Comparison of ENCODE assay signal across 11 mouse cellular contexts in genomic region chr9:31145272-31145925, GRCm38 (mm10). TPM values are rescaled to one million over a fixed set of nuclear protein-coding genes. Genes with fewer than 3 reads are reported as not detected.
A peak's percentile ranks its signal among the peaks of the same experiment; 100 is the strongest.
DNase-seq lines count a peak whose midpoint lies in the region; ATAC-seq and TF ChIP-seq lines count a peak whose summit lies in the region.
"Had no signal": no experiment of that assay in that cellular context is flagged by ENCODE, and none has a peak within 500 bp of the region (broad histone marks: within the 10 kb centered on the region; RNA-seq: fewer than 3 reads in every experiment).

No protein-coding gene starts in this region.

- H3K4me2 ChIP-seq in heart, embryonic 14.5 days (ENCODE audit: low read length), result no peak overlapping the region
- H3K4me2 ChIP-seq in lung, postnatal 0 days (replicated peaks; ENCODE audit: low read depth, low read length), result no peak overlapping the region
- H3K4me2 ChIP-seq in intestine, embryonic 15.5 days (replicated peaks), result no peak overlapping the region
- no peak overlapping the region for H3K4me2 ChIP-seq in neural tube, embryonic 15.5 days
- H3K4me2 ChIP-seq: embryonic facial prominence, embryonic 15.5 days had no signal

- H3K27ac ChIP-seq in heart, embryonic 14.5 days (replicated peaks in 1 of 2; ENCODE audit: control insufficient read depth in 1 of 2, insufficient read depth in 1 of 2, low read depth in 2 of 2, low read length in 2 of 2), result peak overlapping the region; percentile 19 to 44; a peak in 2 of 4 replicates
- no peak overlapping the region for H3K27ac ChIP-seq in lung, postnatal 0 days (ENCODE audit: low read length)
- H3K27ac ChIP-seq in intestine, embryonic 15.5 days, result peak overlapping the region; percentile 62
- H3K27ac ChIP-seq in neural tube, embryonic 15.5 days (replicated peaks), result no peak overlapping the region
- H3K27ac ChIP-seq: embryonic facial prominence, embryonic 15.5 days had no signal

- H3K27me3 ChIP-seq in heart, embryonic 14.5 days (ENCODE audit: control insufficient read depth, insufficient read depth, low read length), result no peaks in the 10 kb centered on the region
- H3K27me3 ChIP-seq in lung, postnatal 0 days (replicated peaks; ENCODE audit: insufficient read depth, low read length), result no peaks in the 10 kb centered on the region
- no peaks in the 10 kb centered on the region for H3K27me3 ChIP-seq in intestine, embryonic 15.5 days (replicated peaks)
- H3K27me3 ChIP-seq in neural tube, embryonic 15.5 days (replicated peaks), result no peaks in the 10 kb centered on the region
- H3K27me3 ChIP-seq: embryonic facial prominence, embryonic 15.5 days had no signal

- no peak for TF ChIP-seq CTCF in lung, postnatal 0 days (IDR thresholded peaks at IDR 0.05)

- no peak overlapping the region for H3K4me3 ChIP-seq in heart, embryonic 14.5 days (ENCODE audit: control insufficient read depth in 1 of 2, insufficient read depth in 1 of 2, low read depth in 1 of 2, low read length in 2 of 2)
- H3K4me3 ChIP-seq in lung, postnatal 0 days (ENCODE audit: low read depth, low read length), result no peak overlapping the region
- H3K4me3 ChIP-seq in intestine, embryonic 15.5 days (replicated peaks), result no peak overlapping the region
- H3K4me3 ChIP-seq in neural tube, embryonic 15.5 days (replicated peaks), result no peak overlapping the region
- H3K4me3 ChIP-seq: embryonic facial prominence, embryonic 15.5 days had no signal

- ATAC-seq in heart, embryonic 14.5 days (ENCODE audit: insufficient number of reproducible peaks, insufficient read depth, low FRiP score, low read depth), result no peak
- ATAC-seq in lung, postnatal 0 days, result 0 out of 2 replicates have a peak, but pooled peaks have one; percentile 18
- ATAC-seq in intestine, embryonic 15.5 days, result peak; percentile 34
- ATAC-seq in neutrophil, adult 5-6 weeks (ENCODE audit: extremely low read depth, insufficient number of reproducible peaks, low FRiP score, poor library complexity, severe bottlenecking), result peak; percentile 80
- ATAC-seq in neural tube, embryonic 15.5 days (ENCODE audit: low FRiP score), result no peak
- no peak for ATAC-seq in erythroid progenitor cell, adult 5-6 weeks (replicated peaks; ENCODE audit: low FRiP score, poor library complexity, severe bottlenecking)

- H3K4me1 ChIP-seq in heart, embryonic 14.5 days (ENCODE audit: control insufficient read depth in 2 of 2, insufficient read depth in 2 of 2, low read length in 2 of 2), result peaks cover 9 to 15% of the 10 kb centered on the region in 2 experiments
- no peaks in the 10 kb centered on the region for H3K4me1 ChIP-seq in lung, postnatal 0 days (ENCODE audit: insufficient read depth, low read depth, low read length)
- H3K4me1 ChIP-seq in intestine, embryonic 15.5 days (replicated peaks), result no peaks in the 10 kb centered on the region
- H3K4me1 ChIP-seq in neural tube, embryonic 15.5 days, result no peaks in the 10 kb centered on the region
- H3K4me1 ChIP-seq: embryonic facial prominence, embryonic 15.5 days had no signal

- 47% methylated on average over 7 of the region's 7 CpGs for WGBS in heart, embryonic 14.5 days
- 61% methylated on average over 7 of the region's 7 CpGs for WGBS in lung, postnatal 0 days
- 73% methylated on average over 7 of the region's 7 CpGs for WGBS in intestine, embryonic 15.5 days
- 86% methylated on average over 7 of the region's 7 CpGs for WGBS in neural tube, embryonic 15.5 days

- H3K36me3 ChIP-seq in heart, embryonic 14.5 days (ENCODE audit: control insufficient read depth, insufficient read depth, low read length), result peaks cover 33% of the 10 kb centered on the region
- peaks cover 12% of the 10 kb centered on the region; the same call in 1 of the 2 replicates for H3K36me3 ChIP-seq in lung, postnatal 0 days (ENCODE audit: insufficient read depth, low read length)
- no peaks in the 10 kb centered on the region; the same call in 1 of the 2 replicates for H3K36me3 ChIP-seq in intestine, embryonic 15.5 days
- H3K36me3 ChIP-seq in neural tube, embryonic 15.5 days, result peaks cover 29% of the 10 kb centered on the region

- H3K9me3 ChIP-seq in heart, embryonic 14.5 days (ENCODE audit: control insufficient read depth, low read length), result no peaks in the 10 kb centered on the region
- no peaks in the 10 kb centered on the region for H3K9me3 ChIP-seq in lung, postnatal 0 days (ENCODE audit: low read length)
- H3K9me3 ChIP-seq in intestine, embryonic 15.5 days, result no peaks in the 10 kb centered on the region
- no peaks in the 10 kb centered on the region for H3K9me3 ChIP-seq in neural tube, embryonic 15.5 days (replicated peaks)
- H3K9me3 ChIP-seq: embryonic facial prominence, embryonic 15.5 days had no signal

- intact Hi-C loops in heart, postnatal 36 days (cut with DNase I), result no loop called here

- no peak for TF ChIP-seq EP300 in lung, postnatal 0 days (IDR thresholded peaks at IDR 0.05)

- no peak for DNase-seq in heart, postnatal 36 days
- peak; percentile 17 for DNase-seq in lung, postnatal 0 days (ENCODE audit: low spot score)
- DNase-seq in lung, postnatal 10 days, result no peak
- DNase-seq: cerebellum, postnatal 25 days; heart, adult 11 months had no signal

- no peak overlapping the region for H3K9ac ChIP-seq in heart, embryonic 14.5 days (ENCODE audit: low read length)
- H3K9ac ChIP-seq in lung, postnatal 0 days (replicated peaks; ENCODE audit: low read depth), result no peak overlapping the region
- no peak overlapping the region for H3K9ac ChIP-seq in intestine, embryonic 15.5 days
- H3K9ac ChIP-seq in neural tube, embryonic 15.5 days (replicated peaks), result no peak overlapping the region
- H3K9ac ChIP-seq: embryonic facial prominence, embryonic 15.5 days had no signal

RNA-seq across cellular contexts. Expression of gene St14, which starts 13.7 kb away (rescaled TPM):
- 0.58 and 0.85 TPM in 2 replicates for polyA plus RNA-seq in heart, embryonic 14.5 days (2014; fragmentation: Nextera tagmentation; extraction: Ambion mirVana)
- total RNA-seq in heart, postnatal 36 days (2021), result under 1 TPM; 0.38 to 0.61 TPM
- polyA plus RNA-seq in lung, postnatal 0 days (2015; fragmentation: Nextera tagmentation; extraction: Ambion mirVana), result 36.6 and 42.3 TPM in 2 replicates
- polyA plus RNA-seq in intestine, embryonic 15.5 days (2015; fragmentation: Nextera tagmentation; extraction: Ambion mirVana), result 73.9 and 82.5 TPM in 2 replicates
- total RNA-seq in neutrophil, adult 5-6 weeks (2017), result 7.5 and 9.1 TPM in 2 replicates
- 0.42 and 9.7 TPM in 2 replicates for polyA plus RNA-seq in neural tube, embryonic 15.5 days (2015; fragmentation: Nextera tagmentation; extraction: Ambion mirVana)
- 0.36 TPM in 1 of 2 replicates, not detected in the other for total RNA-seq in erythroid progenitor cell, adult 5-6 weeks (2015; ENCODE audit: low replicate concordance)
- 0.90 TPM in 1 of 2 replicates, not detected in the other for total RNA-seq in erythroid progenitor cell, adult 5-6 weeks (2017; ENCODE audit: low replicate concordance)

Comparison
In these comparisons a context has a peak if more than half of its experiments do, and no peak if none do; other contexts are left out.
1. ATAC-seq: peak in lung, postnatal 0 days (single experiment), intestine, embryonic 15.5 days (single experiment) and neutrophil, adult 5-6 weeks (single experiment); none in heart, embryonic 14.5 days (single experiment), neural tube, embryonic 15.5 days (single experiment) and erythroid progenitor cell, adult 5-6 weeks (single experiment).
2. H3K27ac ChIP-seq: peak in heart, embryonic 14.5 days (2 of 2) and intestine, embryonic 15.5 days (single experiment); none in lung, postnatal 0 days (single experiment) and neural tube, embryonic 15.5 days (single experiment).